Mouse (Mus musculus): ENCODE measurements around the gene Ptpn11. TPM values are rescaled to one million over a fixed set of nuclear protein-coding genes. Genes with fewer than 3 reads are reported as not detected.

Gene Ptpn11
- polyA plus RNA-seq, 1 experiment from 2014 or later, result 20.1 TPM

- H3K4me1 ChIP-seq (replicated peaks), result peaks cover 28% of the 10 kb centered on the region
- peak overlapping the region; percentile 76 for H3K27ac ChIP-seq
- peak overlapping the region; percentile 76 for H3K4me2 ChIP-seq (replicated peaks)
- 28% methylated on average over 21 of the region's 21 CpGs for WGBS
- H3K9me3 ChIP-seq, result no peaks in the 10 kb centered on the region
- peak overlapping the region; percentile 88 for H3K4me3 ChIP-seq (replicated peaks)
- no peaks in the 10 kb centered on the region for H3K27me3 ChIP-seq (replicated peaks)
- H3K9ac ChIP-seq, result peak overlapping the region; percentile 91
- no peak for ATAC-seq
- no peaks in the 10 kb centered on the region; the same call in 1 of the 2 replicates for H3K36me3 ChIP-seq
Observed at GRCm38 (mm10) chr5:121190210-121190835, 874 bp downstream of the Ptpn11 start.

- peak overlapping the region; percentile 27; the same call in 1 of the 2 replicates for H3K4me2 ChIP-seq (replicated peaks)
- WGBS, result 52% methylated on average over 9 of the region's 9 CpGs
- no peak overlapping the region for H3K27ac ChIP-seq
- no peak overlapping the region for H3K4me3 ChIP-seq (replicated peaks)
- H3K4me1 ChIP-seq (replicated peaks), result peaks cover 38% of the 10 kb centered on the region
- ATAC-seq, result peak; percentile 38
- H3K9me3 ChIP-seq, result no peaks in the 10 kb centered on the region
- no peaks in the 10 kb centered on the region for H3K27me3 ChIP-seq (replicated peaks)
- no peaks in the 10 kb centered on the region; the same call in 1 of the 2 replicates for H3K36me3 ChIP-seq
- H3K9ac ChIP-seq, result no peak overlapping the region
Observed at GRCm38 (mm10) chr5:121189182-121189581, 2.0 kb downstream of the Ptpn11 start.

GRCm38 (mm10) chr5:121188265-121188664, 2.9 kb downstream of the Ptpn11 start:
- no peaks in the 10 kb centered on the region for H3K27me3 ChIP-seq (replicated peaks)
- WGBS, result 92% methylated on average over 9 of the region's 9 CpGs
- H3K9me3 ChIP-seq, result no peaks in the 10 kb centered on the region
- no peak overlapping the region for H3K4me2 ChIP-seq (replicated peaks)
- H3K4me3 ChIP-seq (replicated peaks), result no peak overlapping the region
- ATAC-seq, result no peak
- no peak overlapping the region for H3K9ac ChIP-seq
- H3K27ac ChIP-seq, result no peak overlapping the region
- H3K36me3 ChIP-seq, result no peaks in the 10 kb centered on the region; the same call in 1 of the 2 replicates
- H3K4me1 ChIP-seq (replicated peaks), result peaks cover 38% of the 10 kb centered on the region

GRCm38 (mm10) chr5:121187580-121188001, 3.6 kb downstream of the Ptpn11 start:
- Histone ChIP-seq H3K36me3 (no peaks in the 10 kb centered on the region; the same call in 1 of the 2 replicates), H3K4me1 (replicated peaks) (peaks cover 38% of the 10 kb centered on the region), H3K9me3 (no peaks in the 10 kb centered on the region), H3K4me3 (replicated peaks) (no peak overlapping the region), H3K9ac (no peak overlapping the region), H3K27me3 (replicated peaks) (no peaks in the 10 kb centered on the region), H3K4me2 (replicated peaks) (no peak overlapping the region), H3K27ac (no peak overlapping the region)
- ATAC-seq, result no peak
- 90% methylated on average over 8 of the region's 8 CpGs for WGBS

- peak; percentile 14; the same call in 1 of the 2 replicates for ATAC-seq
- Histone ChIP-seq H3K4me3 (replicated peaks) (no peak overlapping the region), H3K4me2 (replicated peaks) (peak overlapping the region; percentile 12; the same call in 1 of the 2 replicates), H3K27ac (peak overlapping the region; percentile 23; the same call in 1 of the 2 replicates), H3K4me1 (replicated peaks) (peaks cover 33% of the 10 kb centered on the region), H3K9ac (no peak overlapping the region), H3K36me3 (no peaks in the 10 kb centered on the region; the same call in 1 of the 2 replicates), H3K27me3 (replicated peaks) (no peaks in the 10 kb centered on the region), H3K9me3 (no peaks in the 10 kb centered on the region)
- 14% methylated on average over 11 of the region's 11 CpGs for WGBS
Observed at GRCm38 (mm10) chr5:121184945-121185551, 6.1 kb downstream of the Ptpn11 start.

- Histone ChIP-seq H3K27ac (no peak overlapping the region), H3K4me3 (replicated peaks) (no peak overlapping the region), H3K4me1 (replicated peaks) (peaks cover 33% of the 10 kb centered on the region), H3K27me3 (replicated peaks) (no peaks in the 10 kb centered on the region), H3K4me2 (replicated peaks) (no peak overlapping the region), H3K36me3 (no peaks in the 10 kb centered on the region; the same call in 1 of the 2 replicates), H3K9me3 (no peaks in the 10 kb centered on the region), H3K9ac (no peak overlapping the region)
- no peak for ATAC-seq
- WGBS, result 65% methylated on average over 2 of the region's 2 CpGs
Observed at GRCm38 (mm10) chr5:121184375-121184774, 6.8 kb downstream of the Ptpn11 start.

GRCm38 (mm10) chr5:121183269-121183668, 7.9 kb downstream of the Ptpn11 start:
- 75% methylated on average over 9 of the region's 9 CpGs for WGBS
- Histone ChIP-seq H3K4me2 (replicated peaks) (no peak overlapping the region), H3K9ac (no peak overlapping the region), H3K9me3 (no peaks in the 10 kb centered on the region), H3K4me1 (replicated peaks) (peaks cover 29% of the 10 kb centered on the region), H3K27me3 (replicated peaks) (no peaks in the 10 kb centered on the region), H3K27ac (no peak overlapping the region), H3K4me3 (replicated peaks) (no peak overlapping the region), H3K36me3 (no peaks in the 10 kb centered on the region; the same call in 1 of the 2 replicates)
- ATAC-seq, result no peak

- Histone ChIP-seq H3K4me1 (replicated peaks) (no peaks in the 10 kb centered on the region), H3K9ac (no peak overlapping the region), H3K4me3 (replicated peaks) (no peak overlapping the region), H3K27me3 (replicated peaks) (no peaks in the 10 kb centered on the region), H3K4me2 (replicated peaks) (no peak overlapping the region), H3K36me3 (no peaks in the 10 kb centered on the region), H3K9me3 (no peaks in the 10 kb centered on the region), H3K27ac (no peak overlapping the region)
- no peak for ATAC-seq
- 68% methylated on average over 9 of the region's 9 CpGs for WGBS
Observed at GRCm38 (mm10) chr5:121179077-121179857, 11.9 kb downstream of the Ptpn11 start.

- Histone ChIP-seq H3K4me1 (replicated peaks) (no peaks in the 10 kb centered on the region), H3K27ac (no peak overlapping the region), H3K27me3 (replicated peaks) (no peaks in the 10 kb centered on the region), H3K36me3 (0 out of 2 replicates have a peak, but pooled peaks cover 6% of the 10 kb centered on the region), H3K4me2 (replicated peaks) (no peak overlapping the region), H3K4me3 (replicated peaks) (no peak overlapping the region), H3K9me3 (no peaks in the 10 kb centered on the region), H3K9ac (no peak overlapping the region)
- no peak for ATAC-seq
- WGBS, result 89% methylated on average over 4 of the region's 4 CpGs
Observed at GRCm38 (mm10) chr5:121172835-121173234, 18.4 kb downstream of the Ptpn11 start.

- 95% methylated on average over 2 of the region's 2 CpGs for WGBS
- H3K9ac ChIP-seq, result no peak overlapping the region
- peaks cover 12% of the 10 kb centered on the region; the same call in 1 of the 2 replicates for H3K36me3 ChIP-seq
- H3K4me3 ChIP-seq (replicated peaks), result no peak overlapping the region
- no peak overlapping the region for H3K4me2 ChIP-seq (replicated peaks)
- no peaks in the 10 kb centered on the region for H3K27me3 ChIP-seq (replicated peaks)
- H3K27ac ChIP-seq, result no peak overlapping the region
- no peaks in the 10 kb centered on the region for H3K4me1 ChIP-seq (replicated peaks)
- ATAC-seq, result no peak
- no peaks in the 10 kb centered on the region for H3K9me3 ChIP-seq
Observed at GRCm38 (mm10) chr5:121169588-121169987, 21.6 kb downstream of the Ptpn11 start.

- Histone ChIP-seq H3K9me3 (no peaks in the 10 kb centered on the region), H3K4me2 (replicated peaks) (no peak overlapping the region), H3K9ac (no peak overlapping the region), H3K27me3 (replicated peaks) (no peaks in the 10 kb centered on the region), H3K36me3 (peaks cover 25% of the 10 kb centered on the region), H3K4me1 (replicated peaks) (no peaks in the 10 kb centered on the region), H3K4me3 (replicated peaks) (no peak overlapping the region), H3K27ac (no peak overlapping the region)
- no peak for ATAC-seq
- 97% methylated on average over 6 of the region's 6 CpGs for WGBS
Observed at GRCm38 (mm10) chr5:121166884-121167283, 24.3 kb downstream of the Ptpn11 start.

- no peaks in the 10 kb centered on the region for H3K4me1 ChIP-seq (replicated peaks)
- WGBS, result 87% methylated on average over 7 of the region's 7 CpGs
- ATAC-seq, result no peak
- H3K36me3 ChIP-seq, result peaks cover 21% of the 10 kb centered on the region
- H3K4me2 ChIP-seq (replicated peaks), result no peak overlapping the region
- no peaks in the 10 kb centered on the region for H3K27me3 ChIP-seq (replicated peaks)
- no peak overlapping the region for H3K27ac ChIP-seq
- H3K9me3 ChIP-seq, result no peaks in the 10 kb centered on the region
- no peak overlapping the region for H3K9ac ChIP-seq
- H3K4me3 ChIP-seq (replicated peaks), result no peak overlapping the region
Observed at GRCm38 (mm10) chr5:121162923-121163322, 28.3 kb downstream of the Ptpn11 start.
